ENCODE assay signal across 15 mouse cellular contexts in genomic region chr3:108310921-108311341, GRCm38 (mm10). TPM values are rescaled to one million over a fixed set of nuclear protein-coding genes. Genes with fewer than 3 reads are reported as not detected.
DNase-seq lines count a peak whose midpoint lies in the region; ATAC-seq lines count a peak whose summit lies in the region.
"Had no signal": no experiment of that assay in that cellular context is flagged by ENCODE, and none has a peak within 500 bp of the region (broad histone marks: within the 10 kb centered on the region; RNA-seq: fewer than 3 reads in every experiment).

No protein-coding gene starts in this region.

- H3K4me3 ChIP-seq in lung, embryonic 16.5 days (ENCODE audit: low read length), result no peak overlapping the region
- no peak overlapping the region for H3K4me3 ChIP-seq in forebrain, embryonic 12.5 days (replicated peaks)
- H3K4me3 ChIP-seq in hindbrain, embryonic 16.5 days (ENCODE audit: low read length), result no peak overlapping the region
- H3K4me3 ChIP-seq: erythroblast, embryonic 14.5 days; hindbrain, embryonic 15.5 days; liver, embryonic 13.5 days; midbrain, embryonic 12.5 days had no signal

- H3K27ac ChIP-seq in lung, embryonic 16.5 days (ENCODE audit: low read length), result peak overlapping the region; percentile 54
- no peak overlapping the region for H3K27ac ChIP-seq in forebrain, embryonic 12.5 days
- H3K27ac ChIP-seq in hindbrain, embryonic 16.5 days (ENCODE audit: low read depth, low read length), result no peak overlapping the region
- H3K27ac ChIP-seq: hindbrain, embryonic 15.5 days; liver, embryonic 13.5 days; midbrain, embryonic 12.5 days had no signal

- peaks cover 2% of the 10 kb centered on the region; the same call in 1 of the 2 replicates for H3K36me3 ChIP-seq in lung, embryonic 16.5 days (ENCODE audit: control insufficient read depth, insufficient read depth, low read length)
- peaks cover 17% of the 10 kb centered on the region for H3K36me3 ChIP-seq in forebrain, embryonic 12.5 days (replicated peaks)
- H3K36me3 ChIP-seq in hindbrain, embryonic 16.5 days (ENCODE audit: control insufficient read depth, insufficient read depth, low read length), result peaks cover 4% of the 10 kb centered on the region; the same call in 1 of the 2 replicates

- H3K9me3 ChIP-seq in lung, embryonic 16.5 days (ENCODE audit: control insufficient read depth, low read length), result no peaks in the 10 kb centered on the region
- H3K9me3 ChIP-seq in forebrain, embryonic 12.5 days, result no peaks in the 10 kb centered on the region
- H3K9me3 ChIP-seq in hindbrain, embryonic 16.5 days (ENCODE audit: control insufficient read depth, low read length), result no peaks in the 10 kb centered on the region
- H3K9me3 ChIP-seq: hindbrain, embryonic 15.5 days; liver, embryonic 13.5 days; midbrain, embryonic 12.5 days had no signal

- peaks cover 16% of the 10 kb centered on the region for H3K4me1 ChIP-seq in lung, embryonic 16.5 days (replicated peaks; ENCODE audit: control insufficient read depth, insufficient read depth, low read length)
- H3K4me1 ChIP-seq in forebrain, embryonic 12.5 days, result peaks cover 11% of the 10 kb centered on the region
- H3K4me1 ChIP-seq in hindbrain, embryonic 16.5 days (ENCODE audit: control insufficient read depth, insufficient read depth, low read depth, low read length), result peaks cover 5% of the 10 kb centered on the region; the same call in 1 of the 2 replicates

- H3K27me3 ChIP-seq in lung, embryonic 16.5 days (ENCODE audit: control insufficient read depth, insufficient read depth, low read depth, low read length), result no peaks in the 10 kb centered on the region
- no peaks in the 10 kb centered on the region for H3K27me3 ChIP-seq in forebrain, embryonic 12.5 days
- H3K27me3 ChIP-seq in hindbrain, embryonic 16.5 days (replicated peaks; ENCODE audit: control insufficient read depth, insufficient read depth, low read length), result no peaks in the 10 kb centered on the region
- H3K27me3 ChIP-seq: hindbrain, embryonic 15.5 days; liver, embryonic 13.5 days; midbrain, embryonic 12.5 days had no signal

- no peak overlapping the region for H3K9ac ChIP-seq in lung, embryonic 16.5 days (ENCODE audit: low read length)
- no peak overlapping the region for H3K9ac ChIP-seq in forebrain, embryonic 12.5 days
- H3K9ac ChIP-seq in hindbrain, embryonic 16.5 days (ENCODE audit: low read depth, low read length), result no peak overlapping the region
- H3K9ac ChIP-seq: hindbrain, embryonic 15.5 days; liver, embryonic 13.5 days; midbrain, embryonic 12.5 days had no signal

- peak; percentile 85 for ATAC-seq in lung, embryonic 16.5 days (ENCODE audit: low read depth)
- ATAC-seq in forebrain, embryonic 12.5 days (ENCODE audit: low FRiP score), result no peak
- no peak for ATAC-seq in hindbrain, embryonic 16.5 days

- DNase-seq in heart, adult 8-10 months (ENCODE audit: low spot score), result peak; percentile 26
- DNase-seq in heart, postnatal 36 days, result no peak
- peak; percentile 71 for DNase-seq in NIH3T3 (ENCODE audit: low read depth)
- DNase-seq in fibroblast of lung, adult 2 months (ENCODE audit: low read depth), result peak; percentile 54
- no peak for DNase-seq in frontal cortex, postnatal 10 days (ENCODE audit: low spot score in 2 of 2)
- DNase-seq: cerebellum, adult 18-20 months; kidney, adult 9 months; liver, embryonic 13.5 days had no signal

- H3K4me2 ChIP-seq in lung, embryonic 16.5 days (ENCODE audit: low read depth, low read length), result no peak overlapping the region
- no peak overlapping the region for H3K4me2 ChIP-seq in forebrain, embryonic 12.5 days
- H3K4me2 ChIP-seq in hindbrain, embryonic 16.5 days (ENCODE audit: low read length), result no peak overlapping the region
- H3K4me2 ChIP-seq: hindbrain, embryonic 15.5 days; liver, embryonic 13.5 days; midbrain, embryonic 12.5 days had no signal

- intact Hi-C loops in heart, postnatal 36 days (cut with DNase I), result no loop called here

RNA-seq across cellular contexts. Expression of gene Sort1, which starts 27.0 kb away (rescaled TPM):
- total RNA-seq in heart, adult 8-10 months (2022), result 10 to 100 TPM; 17.5 to 20.2 (median 19.0) TPM
- total RNA-seq in heart, postnatal 36 days (2021), result 10 to 100 TPM; 18.7 to 20.3 TPM
- polyA plus RNA-seq in lung, embryonic 16.5 days (2015; fragmentation: Nextera tagmentation; extraction: Ambion mirVana), result 13.7 and 14.3 TPM in 2 replicates
- 23.3 and 30.8 TPM in 2 replicates for polyA plus RNA-seq in forebrain, embryonic 12.5 days (2016; fragmentation: Nextera tagmentation; extraction: Ambion mirVana)
- 9.4 and 11.6 TPM in 2 replicates for polyA plus RNA-seq in hindbrain, embryonic 16.5 days (2015; fragmentation: Nextera tagmentation; extraction: Ambion mirVana)

RNA-seq across cellular contexts. Expression of gene Mybphl, which starts 53.8 kb away (rescaled TPM):
- 10 to 100 TPM; 42.7 to 64.1 (median 55.8) TPM for total RNA-seq in heart, adult 8-10 months (2022)
- total RNA-seq in heart, postnatal 36 days (2021), result 10 to 100 TPM; 46.4 to 54.6 TPM
- 6.1 and 9.9 TPM in 2 replicates for polyA plus RNA-seq in lung, embryonic 16.5 days (2015; fragmentation: Nextera tagmentation; extraction: Ambion mirVana)
- 0.15 and 0.31 TPM in 2 replicates for polyA plus RNA-seq in forebrain, embryonic 12.5 days (2016; fragmentation: Nextera tagmentation; extraction: Ambion mirVana)
- polyA plus RNA-seq in hindbrain, embryonic 16.5 days (2015; fragmentation: Nextera tagmentation; extraction: Ambion mirVana), result 0.11 TPM in 1 of 2 replicates, not detected in the other
- total RNA-seq: gastrocnemius, postnatal 36 days had no signal
- polyA plus RNA-seq: erythroblast, embryonic 14.5 days; midbrain, embryonic 12.5 days had no signal

RNA-seq across cellular contexts. Expression of gene Psma5, which starts 54.2 kb away (rescaled TPM):
- 10 to 100 TPM; 46.3 to 59.0 (median 50.8) TPM for total RNA-seq in heart, adult 8-10 months (2022)
- total RNA-seq in heart, postnatal 36 days (2021), result 10 to 100 TPM; 54.3 to 55.2 TPM
- polyA plus RNA-seq in lung, embryonic 16.5 days (2015; fragmentation: Nextera tagmentation; extraction: Ambion mirVana), result 254 and 275 TPM in 2 replicates
- polyA plus RNA-seq in forebrain, embryonic 12.5 days (2016; fragmentation: Nextera tagmentation; extraction: Ambion mirVana), result 229 and 241 TPM in 2 replicates
- 235 and 246 TPM in 2 replicates for polyA plus RNA-seq in hindbrain, embryonic 16.5 days (2015; fragmentation: Nextera tagmentation; extraction: Ambion mirVana)

Comparison
In these comparisons a context has a peak if more than half of its experiments do, and no peak if none do; other contexts are left out.
1. DNase-seq: peak in heart, adult 8-10 months (single experiment), NIH3T3 (single experiment) and fibroblast of lung, adult 2 months (single experiment); none in heart, postnatal 36 days (0 of 2) and frontal cortex, postnatal 10 days (0 of 2).